Mouse (Mus musculus) spleen, adult 2 months (tissue): ENCODE measurements around the gene Tbc1d32. TPM values are rescaled to one million over a fixed set of nuclear protein-coding genes. Genes with fewer than 3 reads are reported as not detected.

ENCODE experiments used
- DNase-seq, 2 experiments: peaks; one replicate each; pipeline versions ENCODE4 v3.0.0 to v3.0.0-alpha.2; 2012 to 2021; ENCODE audit warnings: low spot score in 2 of 2, low read depth in 1 of 2
- H3K27ac ChIP-seq: fragments of 200-500 bp; 2 replicates; pipeline ENCODE4 v1.5.1; 2012; ENCODE audit warnings: low read length, inconsistent platforms; ENCODE audit not compliant: insufficient read depth
- H3K27me3 ChIP-seq: fragments of 200-500 bp; 2 replicates; pipeline ENCODE4 v1.6.1; 2012; ENCODE audit warnings: mild to moderate bottlenecking, moderate library complexity, low read length, inconsistent platforms; ENCODE audit not compliant: control insufficient read depth, insufficient read depth
- H3K36me3 ChIP-seq: fragments of 200-500 bp; 2 replicates; pipeline ENCODE4 v1.6.1; 2012; ENCODE audit warnings: mild to moderate bottlenecking, low read length, inconsistent platforms; ENCODE audit not compliant: control insufficient read depth, insufficient read depth
- H3K4me1 ChIP-seq: fragments of 200-500 bp; 2 replicates; pipeline ENCODE4 v1.6.1; 2011; ENCODE audit warnings: inconsistent platforms; ENCODE audit not compliant: control insufficient read depth, insufficient read depth, insufficient read length
- H3K4me3 ChIP-seq: fragments of 200-500 bp; 2 replicates; pipeline ENCODE4 v1.5.1; 2011; ENCODE audit warnings: mild to moderate bottlenecking, inconsistent platforms; ENCODE audit not compliant: insufficient read depth, insufficient read length; ENCODE audit errors: extremely low read depth
- CTCF ChIP-seq: fragments of 200-500 bp; IDR thresholded peaks from 2 replicates; pipeline ENCODE4 v1.5.1; 2011; ENCODE audit warnings: mild to moderate bottlenecking, inconsistent platforms; ENCODE audit not compliant: insufficient read depth, insufficient read length, insufficient replicate concordance; ENCODE audit errors: extremely low read depth
- POLR2A ChIP-seq: fragments of 200-500 bp; IDR thresholded peaks from 2 replicates; pipeline ENCODE4 v1.6.1; 2011; ENCODE audit warnings: low read depth, low read length, inconsistent platforms
- WGBS: fragments of 180-500 bp; shearing (Covaris S2); methylation state at CpG from one replicate; pipeline ENCODE4 v1.1.7; 2018; 5-methylcytosine and 5-hydroxymethylcytosine counted together
- polyA plus RNA-seq: library from polyadenylated mRNA; depleted of rRNA; stranded (reverse); fragments of >200 nt; gene quantifications from 2 replicates; pipeline ENCODE4 v1.2.3, GENCODE M21; 2012

The Tbc1d32 gene
- polyA plus RNA-seq, 1 experiment: 0.20 TPM

DNA sequence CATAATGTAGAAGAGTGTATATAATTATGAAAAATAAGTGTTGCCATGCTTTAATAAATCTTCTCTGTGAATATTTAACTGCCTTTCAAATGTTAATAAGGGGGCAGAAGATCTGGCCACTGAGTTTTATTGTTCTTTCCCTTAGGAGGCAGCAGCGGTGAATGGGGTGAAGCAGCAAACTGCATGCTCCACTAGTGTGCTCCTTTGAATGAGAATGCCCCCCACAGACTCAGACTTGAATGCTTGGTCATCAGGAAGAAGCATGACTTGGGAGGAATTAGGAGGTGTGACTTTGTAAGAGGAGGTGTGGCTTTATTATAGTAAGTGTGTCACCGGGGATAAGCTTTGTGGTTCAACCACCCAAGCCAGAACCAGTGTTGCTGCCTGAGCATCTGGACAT, 69.7 kb downstream of the Tbc1d32 start:
- WGBS: 87% methylated on average over 2 of the region's 2 CpGs
- no peak overlapping the region for H3K4me3 ChIP-seq
- H3K27ac ChIP-seq: no peak overlapping the region
- H3K36me3 ChIP-seq: no peaks in the 10 kb centered on the region
- DNase-seq: no peak
- no peaks in the 10 kb centered on the region for H3K4me1 ChIP-seq
- TF ChIP-seq POLR2A: no peak
- no peaks in the 10 kb centered on the region for H3K27me3 ChIP-seq

DNA sequence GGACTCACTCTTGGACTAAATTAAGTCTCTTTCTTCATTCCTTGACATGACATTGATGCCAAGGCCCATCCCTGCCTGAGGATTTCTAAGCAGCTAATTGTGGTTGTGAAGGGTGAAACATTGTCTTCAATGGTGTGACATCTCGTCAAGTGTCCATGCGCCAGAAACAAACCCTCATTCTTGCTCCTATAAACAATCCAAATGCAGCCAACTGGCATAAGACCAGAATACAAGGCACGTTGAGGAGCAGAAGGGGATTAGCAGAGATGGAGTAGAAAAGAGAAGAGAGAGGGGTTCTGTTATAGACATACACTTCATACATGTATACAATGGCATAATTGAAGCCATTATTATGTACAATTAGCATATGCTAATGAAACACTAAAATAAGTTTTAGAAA, 70.3 kb downstream of the Tbc1d32 start:
- H3K36me3 ChIP-seq: no peaks in the 10 kb centered on the region
- DNase-seq: no peak
- no peak for TF ChIP-seq CTCF
- no peak for TF ChIP-seq POLR2A
- no peak overlapping the region for H3K4me3 ChIP-seq
- WGBS: 92% methylated on average over 3 of the region's 3 CpGs
- H3K4me1 ChIP-seq: no peaks in the 10 kb centered on the region
- no peaks in the 10 kb centered on the region for H3K27me3 ChIP-seq
- H3K27ac ChIP-seq: no peak overlapping the region

- Histone ChIP-seq H3K4me1 (no peaks in the 10 kb centered on the region), H3K4me3 (no peak overlapping the region), H3K27ac (no peak overlapping the region), H3K27me3 (no peaks in the 10 kb centered on the region), H3K36me3 (no peaks in the 10 kb centered on the region)
- 79% methylated on average over 3 of the region's 3 CpGs for WGBS
- no peak for TF ChIP-seq POLR2A
- no peak for TF ChIP-seq CTCF
- no peak for DNase-seq
These were observed 71.5 kb downstream of the Tbc1d32 start for GRCm38 (mm10) chr10:56156956-56157355.

- Histone ChIP-seq H3K27ac (no peak overlapping the region), H3K4me1 (no peaks in the 10 kb centered on the region), H3K27me3 (no peaks in the 10 kb centered on the region), H3K36me3 (no peaks in the 10 kb centered on the region), H3K4me3 (no peak overlapping the region)
- WGBS: 97% methylated on average over 3 of the region's 3 CpGs
- DNase-seq: no peak
- TF ChIP-seq POLR2A (no peak), CTCF (no peak)
These were observed 79.6 kb downstream of the Tbc1d32 start for GRCm38 (mm10) chr10:56148920-56149319.

- WGBS: 93% methylated on average over 5 of the region's 5 CpGs
- H3K27me3 ChIP-seq: no peaks in the 10 kb centered on the region
- no peaks in the 10 kb centered on the region for H3K36me3 ChIP-seq
- H3K4me1 ChIP-seq: no peaks in the 10 kb centered on the region
- H3K4me3 ChIP-seq: no peak overlapping the region
- no peak overlapping the region for H3K27ac ChIP-seq
- TF ChIP-seq CTCF: no peak
- TF ChIP-seq POLR2A: no peak
- DNase-seq: no peak
These were observed 91.3 kb downstream of the Tbc1d32 start for GRCm38 (mm10) chr10:56137191-56137590.

GRCm38 (mm10) chr10:56129642-56130041, 98.8 kb downstream of the Tbc1d32 start:
- H3K4me3 ChIP-seq: no peak overlapping the region
- 91% methylated on average over 2 of the region's 2 CpGs for WGBS
- H3K27me3 ChIP-seq: no peaks in the 10 kb centered on the region
- TF ChIP-seq CTCF: no peak
- no peak for TF ChIP-seq POLR2A
- H3K36me3 ChIP-seq: no peaks in the 10 kb centered on the region
- no peak overlapping the region for H3K27ac ChIP-seq
- no peak for DNase-seq
- no peaks in the 10 kb centered on the region for H3K4me1 ChIP-seq

GRCm38 (mm10) chr10:56126972-56127371, 101.5 kb downstream of the Tbc1d32 start:
- Histone ChIP-seq H3K27ac (no peak overlapping the region), H3K4me3 (no peak overlapping the region), H3K4me1 (no peaks in the 10 kb centered on the region), H3K27me3 (no peaks in the 10 kb centered on the region), H3K36me3 (no peaks in the 10 kb centered on the region)
- no peak for DNase-seq
- TF ChIP-seq POLR2A: no peak
- TF ChIP-seq CTCF: no peak
- 90% methylated on average over 1 of the region's 1 CpGs for WGBS
